In the genomic region with DNA sequence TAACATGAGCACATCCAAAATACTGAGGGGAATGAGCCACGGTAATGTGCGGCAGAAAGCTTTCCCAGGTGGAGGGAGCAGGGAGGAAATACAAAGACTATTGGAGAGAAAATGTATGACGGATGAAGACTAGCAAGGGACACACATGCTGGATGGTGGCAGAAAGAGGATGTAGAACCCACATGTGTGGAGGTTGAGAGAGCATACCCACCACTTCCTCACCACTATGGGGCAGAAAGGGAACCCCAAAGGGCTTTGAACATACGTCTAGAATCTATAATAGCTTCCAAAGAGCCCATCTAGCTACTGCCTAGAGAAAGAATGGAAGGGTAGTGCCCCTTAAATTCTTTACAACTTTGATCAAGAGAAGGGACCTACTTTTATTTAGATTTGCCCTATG, we compare ENCODE assay signal across 26 mouse cellular contexts.
A peak's percentile ranks its signal among the peaks of the same experiment; 100 is the strongest.
DNase-seq lines count a peak whose midpoint lies in the region; ATAC-seq and TF ChIP-seq lines count a peak whose summit lies in the region.
"Had no signal": no experiment of that assay in that cellular context is flagged by ENCODE, and none has a peak within 500 bp of the region (broad histone marks: within the 10 kb centered on the region; RNA-seq: fewer than 3 reads in every experiment).

No protein-coding gene starts in this region.

- dilution Hi-C loops in CH12.LX (cut with MboI; ENCODE audit: extremely low pct_ligation_motif_present, extremely low pct_unique_long_range_greater_than_20kb, low sequenced_read_pairs) = no loop called here

- H3K27me3 ChIP-seq in hindbrain, embryonic 10.5 days (ENCODE audit: insufficient read depth, poor library complexity, severe bottlenecking) = no peaks in the 10 kb centered on the region
- H3K27me3 ChIP-seq in hindbrain, embryonic 11.5 days (ENCODE audit: control insufficient read depth, insufficient read depth, low read length) = no peaks in the 10 kb centered on the region
- no peaks in the 10 kb centered on the region for H3K27me3 ChIP-seq in CH12.LX (replicated peaks)
- H3K27me3 ChIP-seq: heart, embryonic 13.5 days; limb, embryonic 13.5 days; lung, embryonic 15.5 days; neural tube, embryonic 15.5 days had no signal

- no peak for TF ChIP-seq POLR2A in CH12.LX (IDR thresholded peaks at IDR 0.05; ENCODE audit: low read depth, low read length)

- WGBS in hindbrain, embryonic 10.5 days = 70% methylated on average over 4 of the region's 4 CpGs
- WGBS in hindbrain, embryonic 11.5 days = 75% methylated on average over 4 of the region's 4 CpGs

- no peak overlapping the region for H3K4me2 ChIP-seq in hindbrain, embryonic 11.5 days (replicated peaks; ENCODE audit: low read depth, low read length)
- no peak overlapping the region for H3K4me2 ChIP-seq in CH12.LX (ENCODE audit: insufficient read depth, low read depth, poor library complexity, severe bottlenecking)
- H3K4me2 ChIP-seq: heart, embryonic 13.5 days; hindbrain, embryonic 14.5 days; limb, embryonic 13.5 days; lung, embryonic 15.5 days; neural tube, embryonic 15.5 days had no signal

- no peak overlapping the region for H3K4me3 ChIP-seq in hindbrain, embryonic 10.5 days
- no peak overlapping the region for H3K4me3 ChIP-seq in hindbrain, embryonic 11.5 days (ENCODE audit: low read depth, low read length)
- H3K4me3 ChIP-seq in CH12.LX (replicated peaks in 1 of 3; ENCODE audit: low read depth in 2 of 3, low read length in 2 of 3, poor library complexity in 1 of 3) = no peak overlapping the region
- H3K4me3 ChIP-seq: heart, embryonic 13.5 days; limb, embryonic 13.5 days; lung, embryonic 15.5 days; neural tube, embryonic 15.5 days had no signal

- H3K79me2 ChIP-seq in CH12.LX (replicated peaks; ENCODE audit: control insufficient read depth, extremely low read depth, insufficient read depth, poor library complexity, severe bottlenecking) = no peaks in the 10 kb centered on the region

- peaks cover 23% of the 10 kb centered on the region for H3K4me1 ChIP-seq in hindbrain, embryonic 10.5 days (replicated peaks)
- H3K4me1 ChIP-seq in hindbrain, embryonic 11.5 days (replicated peaks; ENCODE audit: control insufficient read depth, insufficient read depth, low read length) = no peaks in the 10 kb centered on the region
- H3K4me1 ChIP-seq in CH12.LX (ENCODE audit: control insufficient read depth in 1 of 2, insufficient read depth in 2 of 2) = peaks cover 3 to 43% of the 10 kb centered on the region in 2 experiments; a peak in 3 of 4 replicates

- TF ChIP-seq CTCF in CH12.LX (conservative IDR thresholded peaks at IDR 0.05 in 1 of 2, IDR thresholded peaks at IDR 0.05 in 1 of 2; ENCODE audit: low read depth in 2 of 2, low read length in 2 of 2) = no peak

- TF ChIP-seq RAD21 in CH12.LX (IDR thresholded peaks at IDR 0.05; ENCODE audit: low read depth, low read length) = no peak

- no peaks in the 10 kb centered on the region for H3K9me3 ChIP-seq in hindbrain, embryonic 10.5 days
- H3K9me3 ChIP-seq in hindbrain, embryonic 11.5 days (ENCODE audit: control insufficient read depth, low read length) = no peaks in the 10 kb centered on the region
- H3K9me3 ChIP-seq in CH12.LX (replicated peaks; ENCODE audit: low read length) = no peaks in the 10 kb centered on the region
- H3K9me3 ChIP-seq: heart, embryonic 13.5 days; limb, embryonic 13.5 days; lung, embryonic 15.5 days; neural tube, embryonic 15.5 days had no signal

- no peak for DNase-seq in hindbrain, embryonic 10.5 days (ENCODE audit: low spot score)
- no peak for DNase-seq in hindbrain, embryonic 11.5 days (ENCODE audit: low spot score)
- DNase-seq in CH12.LX (ENCODE audit: extremely low read depth) = peak; percentile 40
- peak; percentile 26 for DNase-seq in thymus, postnatal 14 days
- no peak for DNase-seq in embryo, embryonic 10 days (ENCODE audit: low spot score)
- DNase-seq: adrenal gland, adult 2 months; cerebellum, adult 11-12 months; cerebellum, postnatal 14 days; embryo, embryonic 11 days; gastrocnemius, postnatal 10 days; heart, postnatal 14 days; kidney, adult 18-20 months; lung, postnatal 36 days; right cerebral cortex, adult 18-20 months had no signal

- H3K36me3 ChIP-seq in hindbrain, embryonic 10.5 days = no peaks in the 10 kb centered on the region
- no peaks in the 10 kb centered on the region for H3K36me3 ChIP-seq in hindbrain, embryonic 11.5 days (ENCODE audit: control insufficient read depth, insufficient read depth, low read length)
- peaks cover 6 to 64% of the 10 kb centered on the region in 2 experiments for H3K36me3 ChIP-seq in CH12.LX (replicated peaks in 1 of 2; ENCODE audit: control insufficient read depth in 1 of 2, insufficient read depth in 1 of 2, low read length in 1 of 2)
- H3K36me3 ChIP-seq: heart, embryonic 13.5 days; limb, embryonic 13.5 days; lung, embryonic 15.5 days; neural tube, embryonic 15.5 days had no signal

- H3K9ac ChIP-seq in hindbrain, embryonic 11.5 days (ENCODE audit: low read depth, low read length) = no peak overlapping the region
- H3K9ac ChIP-seq in CH12.LX (ENCODE audit: insufficient read depth, low read depth) = no peak overlapping the region
- H3K9ac ChIP-seq: heart, embryonic 13.5 days; hindbrain, embryonic 14.5 days; limb, embryonic 13.5 days; liver, embryonic 14.5 days; lung, embryonic 15.5 days; neural tube, embryonic 15.5 days had no signal

- in situ Hi-C loops in CH12.LX (cut with MboI; ENCODE audit: low pct_ligation_motif_present, low pct_unique_long_range_greater_than_20kb, low sequenced_read_pairs) = no loop called here

- no peak for ATAC-seq in hindbrain, embryonic 11.5 days (ENCODE audit: low FRiP score)
- peak; percentile 88 to 97 for ATAC-seq in hematopoietic stem cell, adult 5-6 weeks (replicated peaks in 1 of 2; ENCODE audit: insufficient read depth in 1 of 2, low FRiP score in 2 of 2, low TSS enrichment in 1 of 2, low read depth in 1 of 2, poor library complexity in 2 of 2, severe bottlenecking in 2 of 2)
- no peak for ATAC-seq in erythroblast, adult 5-6 weeks (replicated peaks; ENCODE audit: low FRiP score, poor library complexity, severe bottlenecking)
- ATAC-seq: forebrain, embryonic 16.5 days; inflammation-experienced regulatory T-cells, adult 6 months had no signal

- no peak for TF ChIP-seq EP300 in CH12.LX (IDR thresholded peaks at IDR 0.05; ENCODE audit: low read length)

- 0 out of 2 replicates have a peak overlapping the region, but pooled peaks have one; percentile 62 for H3K27ac ChIP-seq in hindbrain, embryonic 10.5 days
- H3K27ac ChIP-seq in hindbrain, embryonic 11.5 days (ENCODE audit: low read depth, low read length) = no peak overlapping the region
- no peak overlapping the region for H3K27ac ChIP-seq in CH12.LX (ENCODE audit: insufficient read depth, low read depth)
- H3K27ac ChIP-seq: heart, embryonic 13.5 days; hindbrain, embryonic 14.5 days; kidney, postnatal 0 days; limb, embryonic 13.5 days; liver, embryonic 14.5 days; lung, embryonic 15.5 days; neural tube, embryonic 15.5 days; stomach, postnatal 0 days had no signal

TF ChIP-seq in CH12.LX, 34 proteins besides CTCF, POLR2A, EP300 and RAD21:
- no peak for TF ChIP-seq JUN (IDR thresholded peaks at IDR 0.05; ENCODE audit: insufficient read depth, low read depth, low read length)
- TF ChIP-seq ZKSCAN1 (IDR thresholded peaks at IDR 0.05; ENCODE audit: borderline replicate concordance, low read depth, low read length) = no peak
- TF ChIP-seq PAX5 (IDR thresholded peaks at IDR 0.05; ENCODE audit: low read length) = no peak
- no peak for TF ChIP-seq BHLHE40 (IDR thresholded peaks at IDR 0.05; ENCODE audit: low read depth, low read length)
- TF ChIP-seq POLR2AphosphoS2 (IDR thresholded peaks at IDR 0.05; ENCODE audit: low read depth, low read length) = no peak
- no peak for TF ChIP-seq TBP (conservative IDR thresholded peaks at IDR 0.05; ENCODE audit: low read depth, low read length)
- no peak for TF ChIP-seq SIN3A (IDR thresholded peaks at IDR 0.05; ENCODE audit: low read length)
- no peak for TF ChIP-seq GABPA (IDR thresholded peaks at IDR 0.05; ENCODE audit: insufficient replicate concordance, low read depth, low read length)
- no peak for TF ChIP-seq MXI1 (IDR thresholded peaks at IDR 0.05; ENCODE audit: low read depth, low read length)
- TF ChIP-seq ETS1 (conservative IDR thresholded peaks at IDR 0.05; ENCODE audit: low read depth, low read length) = no peak
- TF ChIP-seq CHD1 (IDR thresholded peaks at IDR 0.05; ENCODE audit: low read depth, low read length) = no peak
- TF ChIP-seq MAZ (IDR thresholded peaks at IDR 0.05; ENCODE audit: low read depth, low read length) = no peak
- no peak for TF ChIP-seq MAFK (IDR thresholded peaks at IDR 0.05; ENCODE audit: insufficient replicate concordance, low read length)

Comparison
In these comparisons a context has a peak if more than half of its experiments do, and no peak if none do; other contexts are left out.
1. DNase-seq: peak in CH12.LX (single experiment) and thymus, postnatal 14 days (single experiment); none in hindbrain, embryonic 10.5 days (single experiment), hindbrain, embryonic 11.5 days (single experiment) and embryo, embryonic 10 days (single experiment).
2. ATAC-seq: peak in hematopoietic stem cell, adult 5-6 weeks (2 of 2); none in hindbrain, embryonic 11.5 days (single experiment) and erythroblast, adult 5-6 weeks (single experiment).